Mouse (Mus musculus) heart, embryonic 13.5 days (tissue): Measurements from ENCODE around the gene Olfr921. TPM values are rescaled to one million over a fixed set of nuclear protein-coding genes. Genes with fewer than 3 reads are reported as not detected.

Experiments used
- ATAC-seq: fragments of 200-750 bp; cut with Nextera tagmentation; 2 replicates; pipeline ENCODE4 v1.8.0; 2017; ENCODE audit warnings: moderate TSS enrichment; ENCODE audit not compliant: insufficient number of reproducible peaks, low FRiP score, low TSS enrichment; ENCODE audit errors: extremely low read depth
- H3K27ac ChIP-seq: fragments of 300-500 bp; sonication (generic); replicated peaks from 2 replicates; pipeline ENCODE4 v1.5.1; 2015; ENCODE audit warnings: moderate library complexity, mild to moderate bottlenecking, inconsistent platforms
- H3K27me3 ChIP-seq: fragments of 300-500 bp; sonication (generic); replicated peaks from 2 replicates; pipeline ENCODE4 v1.6.1; 2015; ENCODE audit warnings: mild to moderate bottlenecking, inconsistent platforms
- H3K36me3 ChIP-seq: fragments of 300-500 bp; sonication (generic); 2 replicates; pipeline ENCODE4 v1.6.1; 2015; ENCODE audit warnings: mild to moderate bottlenecking, inconsistent platforms
- H3K4me1 ChIP-seq: fragments of 300-500 bp; sonication (generic); 2 replicates; pipeline ENCODE4 v1.6.1; 2015; ENCODE audit warnings: inconsistent platforms
- H3K4me2 ChIP-seq: fragments of 300-500 bp; sonication (generic); 2 replicates; pipeline ENCODE4 v1.6.1; 2015; ENCODE audit warnings: inconsistent platforms, mild to moderate bottlenecking, moderate library complexity
- H3K4me3 ChIP-seq: fragments of 300-500 bp; sonication (generic); 2 replicates; pipeline ENCODE4 v1.5.1; 2015; ENCODE audit warnings: moderate library complexity, mild to moderate bottlenecking, inconsistent platforms
- H3K9ac ChIP-seq: fragments of 300-500 bp; sonication (generic); 2 replicates; pipeline ENCODE4 v1.6.1; 2015; ENCODE audit warnings: inconsistent platforms, mild to moderate bottlenecking, moderate library complexity
- H3K9me3 ChIP-seq: fragments of 300-500 bp; sonication (generic); 2 replicates; pipeline ENCODE4 v1.6.1; 2016; ENCODE audit warnings: inconsistent platforms
- WGBS: fragments of 180-500 bp; shearing (Covaris S2); methylation state at CpG from one replicate; pipeline ENCODE4 v1.1.7; 2015; ENCODE audit warnings: mixed read lengths; 5-methylcytosine and 5-hydroxymethylcytosine counted together
- polyA plus RNA-seq: library from polyadenylated mRNA; unstranded; fragments of >200 nt; fragmentation: Nextera tagmentation; extraction: Ambion mirVana; gene quantifications from 2 replicates; pipeline ENCODE4 v1.2.1, GENCODE M21; 2015

The Olfr921 gene
- polyA plus RNA-seq = not detected in 2 replicates

DNA sequence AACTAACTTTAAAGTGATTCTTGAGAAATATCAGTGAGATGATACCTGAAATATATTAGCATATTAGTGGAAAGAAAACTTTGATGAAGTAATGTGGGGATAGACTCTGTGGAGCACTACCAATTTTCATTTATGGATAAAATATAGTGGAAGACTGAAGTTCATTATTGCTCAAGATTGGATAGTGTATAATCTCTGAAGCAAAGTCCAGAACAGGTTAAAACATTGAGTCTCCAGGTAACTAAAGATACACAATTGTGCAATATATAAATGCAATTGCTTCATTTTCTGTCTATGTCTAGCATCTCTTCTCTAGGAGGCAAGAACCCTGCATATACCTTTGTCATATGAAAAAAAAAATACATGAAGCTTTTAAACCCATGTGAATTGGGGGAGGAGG, at the start of gene Olfr921:
Gene Olfr921 (plus strand): TSS at position 301 of the 400 bp plus-strand sequence.
- no peak within 1 kb of the TSS for H3K9ac ChIP-seq
- H3K36me3 ChIP-seq = no peaks in the 10 kb centered on the region
- no peak for ATAC-seq
- H3K9me3 ChIP-seq = no peaks in the 10 kb centered on the region
- H3K27me3 ChIP-seq = no peaks in the 10 kb centered on the region
- no peak within 1 kb of the TSS for H3K4me2 ChIP-seq
- H3K4me3 ChIP-seq = no peak within 1 kb of the TSS
- no peaks in the 10 kb centered on the region for H3K4me1 ChIP-seq
- H3K27ac ChIP-seq = no peak within 1 kb of the TSS

DNA sequence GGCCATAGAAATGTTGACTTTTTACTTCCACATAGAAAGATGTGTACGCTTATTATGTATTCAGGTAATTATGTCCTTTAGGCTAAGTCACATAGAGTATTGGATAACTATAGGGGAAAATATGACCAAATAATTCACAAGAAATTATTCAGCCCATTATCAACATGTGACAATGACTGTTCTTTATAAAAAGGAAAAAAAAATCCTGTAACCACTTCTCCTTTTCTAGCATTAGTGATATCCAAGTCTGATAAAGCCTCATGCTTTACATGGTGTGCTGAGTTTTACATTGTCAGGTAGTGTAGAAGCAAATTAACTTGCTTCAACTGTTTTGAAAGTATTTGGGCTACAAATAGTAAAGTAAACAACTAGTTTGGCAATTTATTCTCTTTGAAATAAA, 48.8 kb upstream of the Olfr921 start:
- H3K4me3 ChIP-seq = no peak overlapping the region

DNA sequence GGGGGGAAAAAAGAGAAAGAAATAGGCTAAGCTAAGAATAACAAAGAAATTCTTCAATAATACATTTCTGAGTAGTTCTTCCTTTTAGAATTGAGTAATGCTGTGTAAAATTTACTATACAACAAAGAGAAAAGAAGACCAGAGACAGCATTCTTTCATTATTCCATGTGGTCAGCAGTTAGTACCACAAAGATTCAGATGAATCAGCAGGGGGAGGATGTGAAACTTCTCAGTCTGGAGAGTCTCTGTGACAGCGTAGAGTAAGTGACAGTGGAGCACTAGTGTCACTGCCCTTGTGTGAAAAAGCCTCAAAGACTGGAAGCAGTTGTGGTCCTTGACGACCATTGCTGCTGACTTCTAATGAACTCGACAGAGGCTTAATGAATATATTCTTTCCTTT, 44.6 kb upstream of the Olfr921 start:
- Histone ChIP-seq H3K9ac (no peak overlapping the region), H3K27me3 (no peaks in the 10 kb centered on the region), H3K36me3 (peaks cover 73% of the 10 kb centered on the region), H3K4me3 (no peak overlapping the region), H3K4me1 (no peaks in the 10 kb centered on the region), H3K27ac (no peak overlapping the region), H3K4me2 (no peak overlapping the region), H3K9me3 (no peaks in the 10 kb centered on the region)
- no peak for ATAC-seq
- WGBS = 68% methylated on average over 3 of the region's 3 CpGs

More for the DNA sequence above, 48.8 kb upstream of the Olfr921 start:
- no peak overlapping the region for H3K27ac ChIP-seq
- no peak for ATAC-seq
- 87% methylated on average over 1 of the region's 1 CpGs for WGBS
- peaks cover 52% of the 10 kb centered on the region for H3K36me3 ChIP-seq
- H3K4me2 ChIP-seq = no peak overlapping the region
- H3K9me3 ChIP-seq = no peaks in the 10 kb centered on the region
- no peaks in the 10 kb centered on the region for H3K27me3 ChIP-seq
- peaks cover 8% of the 10 kb centered on the region for H3K4me1 ChIP-seq
- no peak overlapping the region for H3K9ac ChIP-seq

DNA sequence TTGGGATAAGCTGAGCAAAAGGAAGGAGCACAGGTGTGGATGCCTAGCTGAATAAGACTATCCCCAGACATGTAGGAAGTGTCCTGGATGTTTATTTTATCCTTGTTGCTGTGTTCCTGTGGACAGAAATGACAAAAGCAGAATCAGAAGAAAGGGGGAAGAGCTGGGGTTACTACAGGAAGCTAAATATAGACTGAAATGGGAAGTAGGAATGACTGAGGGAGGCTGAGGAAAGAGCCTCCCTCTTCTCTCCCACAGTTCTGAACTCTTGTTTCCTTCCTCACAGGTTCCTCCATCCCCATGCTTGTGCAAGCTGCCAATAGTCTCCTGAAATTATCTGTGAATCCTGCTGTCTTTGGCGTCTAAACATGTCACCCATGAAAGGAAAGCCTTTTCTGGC, 31.5 kb upstream of the Olfr921 start:
- no peak for ATAC-seq
- no peaks in the 10 kb centered on the region for H3K27me3 ChIP-seq
- 75% methylated on average over 1 of the region's 1 CpGs for WGBS

DNA sequence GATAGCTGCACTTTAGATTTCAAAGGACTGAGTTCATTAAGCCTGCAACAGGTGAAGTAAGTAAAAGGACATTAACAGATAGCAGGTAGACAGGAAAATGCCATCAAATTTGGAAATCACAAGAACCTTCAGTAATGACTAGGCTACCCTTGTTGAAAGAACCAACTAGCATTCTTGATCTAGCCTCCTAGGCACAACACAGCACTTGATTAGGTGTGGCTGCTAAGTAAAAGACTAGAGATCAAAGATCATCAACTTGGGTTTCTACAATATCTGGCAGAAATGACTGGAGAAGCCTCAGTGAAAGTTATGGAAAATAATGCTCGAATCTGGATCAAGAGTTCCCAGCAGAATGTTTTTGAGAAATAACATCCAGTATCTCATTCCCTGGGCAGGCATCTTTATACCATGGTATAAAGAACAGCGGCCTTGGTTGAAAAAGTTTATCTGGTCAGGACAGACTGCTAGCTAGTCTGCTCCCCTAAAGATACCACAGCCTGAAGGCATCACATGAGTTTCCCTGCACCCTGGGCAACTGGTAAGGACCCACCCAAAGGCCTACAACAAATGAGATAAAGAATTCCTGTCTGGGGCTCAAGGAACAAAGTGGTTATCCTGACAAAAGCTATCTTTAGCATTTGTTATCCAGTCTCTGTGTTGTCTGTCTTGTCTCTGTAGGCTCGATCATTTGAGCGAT, 28.1 kb upstream of the Olfr921 start:
- Histone ChIP-seq H3K9me3 (no peaks in the 10 kb centered on the region), H3K36me3 (peaks cover 13% of the 10 kb centered on the region), H3K27ac (no peak overlapping the region), H3K4me2 (no peak overlapping the region), H3K9ac (no peak overlapping the region), H3K4me3 (no peak overlapping the region), H3K27me3 (no peaks in the 10 kb centered on the region), H3K4me1 (no peaks in the 10 kb centered on the region)
- no peak for ATAC-seq
- WGBS = 57% methylated on average over 4 of the region's 4 CpGs

More for the DNA sequence above, 31.5 kb upstream of the Olfr921 start:
- H3K4me2 ChIP-seq = no peak overlapping the region
- H3K27ac ChIP-seq = no peak overlapping the region
- H3K9me3 ChIP-seq = no peaks in the 10 kb centered on the region
- H3K36me3 ChIP-seq = peaks cover 37% of the 10 kb centered on the region
- H3K4me1 ChIP-seq = no peaks in the 10 kb centered on the region
- H3K9ac ChIP-seq = no peak overlapping the region
- H3K4me3 ChIP-seq = no peak overlapping the region

DNA sequence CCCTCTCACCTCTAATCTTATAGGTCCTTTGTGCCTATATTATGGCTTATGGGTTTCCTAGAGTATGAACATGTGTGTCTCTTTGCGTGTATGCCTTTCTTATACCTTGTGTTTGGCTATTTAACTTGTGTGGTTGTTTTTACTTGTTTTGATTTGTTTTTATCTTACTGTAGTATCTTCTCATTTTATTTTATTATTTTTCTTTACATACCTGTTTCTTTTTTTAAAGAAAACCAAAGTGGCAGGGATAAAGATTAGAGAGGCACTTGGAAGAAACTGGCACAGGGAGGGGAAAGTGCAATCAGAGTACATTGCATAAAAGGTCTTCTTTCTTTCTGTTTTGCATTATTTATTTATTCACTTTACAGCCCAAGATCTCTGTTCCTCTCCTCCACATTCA, 20.9 kb upstream of the Olfr921 start, which contains the start of gene Olfr920:
Gene Olfr920 (plus strand): TSS at position 301 of the 400 bp plus-strand sequence.
- Histone ChIP-seq H3K9me3 (no peaks in the 10 kb centered on the region), H3K9ac (no peak within 1 kb of the TSS), H3K27me3 (no peaks in the 10 kb centered on the region), H3K36me3 (no peaks in the 10 kb centered on the region), H3K4me2 (no peak within 1 kb of the TSS), H3K4me3 (no peak within 1 kb of the TSS), H3K4me1 (no peaks in the 10 kb centered on the region), H3K27ac (no peak within 1 kb of the TSS)
- ATAC-seq = no peak
- 72% methylated on average over 1 of the region's 1 CpGs for WGBS

DNA sequence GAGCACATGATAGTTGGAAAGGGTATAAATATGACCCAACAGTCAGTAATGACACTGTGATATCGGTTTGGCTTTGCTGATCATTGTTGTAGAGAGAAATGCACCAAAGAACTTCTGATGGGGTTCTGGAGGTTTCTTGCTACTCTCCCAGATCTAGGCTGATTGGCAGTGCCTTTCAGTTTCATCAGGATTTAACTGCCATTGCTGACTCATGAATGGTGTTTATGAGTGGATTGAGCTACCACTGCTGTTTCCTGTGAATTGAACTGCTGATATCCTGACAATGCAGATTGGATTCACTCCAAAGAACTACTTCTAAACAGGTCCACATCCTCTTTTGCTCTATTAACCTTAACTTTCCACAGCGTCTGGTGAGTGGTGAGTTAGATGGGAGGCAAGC, 19.8 kb downstream of the Olfr921 start:
- H3K27me3 ChIP-seq = no peaks in the 10 kb centered on the region
- no peak overlapping the region for H3K4me2 ChIP-seq
- H3K9ac ChIP-seq = no peak overlapping the region
- no peaks in the 10 kb centered on the region for H3K36me3 ChIP-seq
- no peak overlapping the region for H3K4me3 ChIP-seq
- no peaks in the 10 kb centered on the region for H3K9me3 ChIP-seq
- 66% methylated on average over 2 of the region's 2 CpGs for WGBS
- no peaks in the 10 kb centered on the region for H3K4me1 ChIP-seq
- no peak overlapping the region for H3K27ac ChIP-seq
- ATAC-seq = no peak

DNA sequence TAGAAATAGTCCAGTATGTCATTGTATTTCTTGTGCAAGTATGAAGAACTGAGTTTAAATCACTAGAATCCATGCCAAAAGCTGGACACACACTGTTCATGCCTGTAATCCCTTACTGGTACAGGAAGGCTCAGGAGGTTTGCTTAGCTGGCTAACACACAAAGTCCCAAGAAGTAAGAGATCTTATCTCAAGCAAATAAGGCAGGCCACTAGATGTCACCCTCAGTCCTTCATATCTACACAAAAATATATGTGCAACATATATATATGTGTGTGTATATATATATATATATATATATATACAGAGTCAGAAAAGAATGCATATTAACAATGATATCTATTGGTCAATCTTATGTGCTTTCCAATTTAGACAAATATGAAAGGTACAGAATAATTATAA, 32.8 kb downstream of the Olfr921 start:
- H3K27ac ChIP-seq = no peak overlapping the region
- no peak overlapping the region for H3K4me2 ChIP-seq
- H3K9ac ChIP-seq = no peak overlapping the region
- no peak overlapping the region for H3K4me3 ChIP-seq
- no peaks in the 10 kb centered on the region for H3K27me3 ChIP-seq
- H3K36me3 ChIP-seq = no peaks in the 10 kb centered on the region
- H3K4me1 ChIP-seq = no peaks in the 10 kb centered on the region
- ATAC-seq = no peak
- no peaks in the 10 kb centered on the region for H3K9me3 ChIP-seq

DNA sequence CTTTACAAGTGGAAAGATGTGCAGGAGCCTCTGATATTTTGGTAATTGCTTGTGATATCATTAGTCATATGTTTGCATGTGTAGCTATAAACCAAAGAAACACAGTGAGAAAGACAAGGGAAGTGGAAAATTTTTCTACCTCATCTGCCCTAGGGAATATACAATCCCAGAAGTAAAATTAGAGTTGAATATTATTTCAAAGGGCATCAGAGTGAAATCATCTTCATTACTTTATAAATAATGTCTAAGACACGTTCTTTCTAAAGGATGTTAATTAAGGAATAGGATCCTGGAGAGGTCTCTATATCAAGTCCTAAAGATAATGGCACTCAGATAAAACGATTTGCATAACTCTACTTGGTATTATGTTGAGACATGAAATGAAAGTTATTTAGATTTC, 41.4 kb downstream of the Olfr921 start, which contains the start of gene Olfr922:
Gene Olfr922 (plus strand): TSS at position 301 of the 400 bp plus-strand sequence.
- no peak within 1 kb of the TSS for H3K9ac ChIP-seq
- no peaks in the 10 kb centered on the region for H3K4me1 ChIP-seq
- no peak within 1 kb of the TSS for H3K4me3 ChIP-seq
- no peak within 1 kb of the TSS for H3K27ac ChIP-seq
- no peaks in the 10 kb centered on the region for H3K9me3 ChIP-seq
- no peaks in the 10 kb centered on the region for H3K27me3 ChIP-seq
- ATAC-seq = no peak
- no peaks in the 10 kb centered on the region for H3K36me3 ChIP-seq
- WGBS = 62% methylated on average over 2 of the region's 2 CpGs
- no peak within 1 kb of the TSS for H3K4me2 ChIP-seq

DNA sequence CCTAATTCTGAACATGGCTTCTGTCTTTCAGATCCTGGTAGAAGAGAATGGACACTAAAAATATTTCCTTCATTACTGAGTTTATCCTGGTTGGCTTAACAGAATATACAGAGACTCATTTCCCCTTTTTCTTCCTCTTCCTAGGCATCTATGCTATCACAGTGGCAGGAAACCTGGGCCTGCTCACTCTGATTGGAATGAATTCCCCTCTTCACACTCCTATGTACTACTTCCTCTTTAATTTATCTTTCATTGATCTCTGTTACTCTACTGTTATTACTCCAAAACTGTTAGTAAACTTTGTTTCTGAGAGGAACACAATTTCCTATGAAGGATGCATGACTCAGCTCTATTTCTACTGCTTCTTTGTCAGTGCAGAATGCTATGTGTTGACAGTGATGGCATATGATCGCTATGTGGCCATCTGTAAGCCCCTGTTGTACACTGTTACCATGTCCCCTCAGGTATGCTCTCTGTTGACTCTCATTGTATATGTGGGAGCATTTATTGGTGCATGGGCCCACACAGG, 42.7 kb downstream of the Olfr921 start:
- 71% methylated on average over 1 of the region's 1 CpGs for WGBS

DNA sequence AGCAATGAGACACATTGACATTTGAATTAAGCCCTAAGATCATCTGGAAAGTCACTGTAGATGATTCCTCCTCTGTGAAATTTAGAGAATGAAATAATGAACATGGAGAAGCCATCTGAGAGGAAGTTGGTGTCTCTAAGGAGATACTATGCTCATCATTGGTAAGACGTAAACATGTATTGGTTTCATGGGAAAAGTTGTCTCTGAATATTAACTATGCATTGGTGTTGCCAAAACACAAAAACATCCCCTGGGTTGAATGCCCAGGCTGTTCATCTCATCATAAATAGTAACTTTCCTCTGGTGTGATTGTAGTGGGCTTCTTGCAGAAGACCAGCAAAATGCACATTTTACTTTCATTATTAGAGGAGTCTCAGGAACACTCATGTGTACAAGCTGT, 53.4 kb downstream of the Olfr921 start, which contains the start of gene Olfr923:
Gene Olfr923 (plus strand): TSS at position 301 of the 400 bp plus-strand sequence.
- Histone ChIP-seq H3K4me1 (no peaks in the 10 kb centered on the region), H3K36me3 (no peaks in the 10 kb centered on the region), H3K27me3 (no peaks in the 10 kb centered on the region), H3K9ac (no peak within 1 kb of the TSS), H3K4me3 (no peak within 1 kb of the TSS), H3K9me3 (no peaks in the 10 kb centered on the region), H3K27ac (no peak within 1 kb of the TSS), H3K4me2 (no peak within 1 kb of the TSS)
- ATAC-seq = no peak
- WGBS = 86% methylated on average over 1 of the region's 1 CpGs

More for the DNA sequence above, 42.7 kb downstream of the Olfr921 start:
- no peaks in the 10 kb centered on the region for H3K27me3 ChIP-seq
- H3K36me3 ChIP-seq = no peaks in the 10 kb centered on the region
- no peak overlapping the region for H3K4me2 ChIP-seq
- no peak overlapping the region for H3K9ac ChIP-seq
- H3K9me3 ChIP-seq = no peaks in the 10 kb centered on the region
- no peak overlapping the region for H3K27ac ChIP-seq
- no peak for ATAC-seq
- H3K4me1 ChIP-seq = no peaks in the 10 kb centered on the region
- H3K4me3 ChIP-seq = no peak overlapping the region
